Mouse (Mus musculus) stomach, postnatal 0 days (tissue): ENCODE measurements around the gene Tnip1.
A peak's percentile ranks its signal among the peaks of the same experiment; 100 is the strongest.

Experiments used
- CTCF ChIP-seq: IDR thresholded peaks from 2 replicates; pipeline ENCODE4 v1.5.1; 2016; ENCODE audit warnings: antibody characterized with exemption, low read depth, mild to moderate bottlenecking, moderate library complexity
- EP300 ChIP-seq: optimal IDR thresholded peaks from 2 replicates; pipeline ENCODE3; 2016; ENCODE audit warnings: antibody characterized with exemption

DNA sequence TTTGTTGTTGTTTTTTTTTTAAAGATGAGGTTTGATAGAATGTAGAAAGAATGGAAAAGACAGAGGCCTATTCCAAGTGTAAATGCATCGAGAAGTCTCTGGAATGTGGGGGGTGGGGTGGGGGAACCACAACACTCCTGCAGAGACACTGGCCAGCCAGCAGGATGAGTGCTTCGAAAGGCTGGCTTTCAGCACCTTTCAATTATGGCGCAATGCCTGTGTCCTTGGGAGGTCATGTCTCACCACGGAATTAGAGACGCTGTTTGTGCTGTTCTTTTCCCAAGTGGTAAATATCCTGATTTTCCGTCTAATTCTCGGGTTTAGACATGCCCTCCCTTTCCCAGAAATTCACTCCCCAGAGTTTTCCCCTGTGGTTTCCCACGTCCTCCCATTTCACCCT lies 80.0 kb downstream of the Tnip1 start:
- TF ChIP-seq CTCF = peak; percentile 44
- no peak for TF ChIP-seq EP300
